Mouse (Mus musculus): Measurements from ENCODE around the gene Olfr720. TPM values are rescaled to one million over a fixed set of nuclear protein-coding genes. Genes with fewer than 3 reads are reported as not detected.

Olfr720 gene
- not detected in 2 replicates for polyA plus RNA-seq (2015; fragmentation: Nextera tagmentation; extraction: Ambion mirVana)

GRCm38 (mm10) chr14:14186738-14187137 lies at the start of gene Olfr720:
Gene Olfr720, minus strand, starts transcription at chr14:14186838.
- H3K27me3 ChIP-seq = no peaks in the 10 kb centered on the region
- no peak within 1 kb of the TSS for H3K4me3 ChIP-seq (replicated peaks)
- H3K4me2 ChIP-seq (replicated peaks) = no peak within 1 kb of the TSS
- no peaks in the 10 kb centered on the region for H3K4me1 ChIP-seq (replicated peaks)
- H3K9me3 ChIP-seq = no peaks in the 10 kb centered on the region
- no peak within 1 kb of the TSS for H3K27ac ChIP-seq
- no peaks in the 10 kb centered on the region for H3K36me3 ChIP-seq
- no peak within 1 kb of the TSS for H3K9ac ChIP-seq (replicated peaks)
- WGBS = 81% methylated on average over 4 of the region's 4 CpGs
- ATAC-seq = no peak

Other genes with a start within 250 kb of the Olfr720 start
- gene Atxn7, start 225.4 kb downstream of the Olfr720 start, polyA plus RNA-seq (2015; fragmentation: Nextera tagmentation; extraction: Ambion mirVana) = 3.4 and 3.8 TPM in 2 replicates
- 196 and 215 TPM in 2 replicates for gene Thoc7, start 225.0 kb downstream of the Olfr720 start, polyA plus RNA-seq (2015; fragmentation: Nextera tagmentation; extraction: Ambion mirVana)
- 285 and 292 TPM in 2 replicates for gene Psmd6, start 65.9 kb downstream of the Olfr720 start, polyA plus RNA-seq (2015; fragmentation: Nextera tagmentation; extraction: Ambion mirVana)
- gene Olfr31, start 136.0 kb upstream of the Olfr720 start, polyA plus RNA-seq (2015; fragmentation: Nextera tagmentation; extraction: Ambion mirVana) = not detected in 2 replicates
- gene Il3ra, start 159.4 kb upstream of the Olfr720 start, polyA plus RNA-seq (2015; fragmentation: Nextera tagmentation; extraction: Ambion mirVana) = 1.8 and 2.7 TPM in 2 replicates
- gene Olfr721-ps1, start 214.5 kb upstream of the Olfr720 start, polyA plus RNA-seq (2015; fragmentation: Nextera tagmentation; extraction: Ambion mirVana) = not detected in 2 replicates

Data from midbrain, embryonic 13.5 days (tissue).